Mouse (Mus musculus): ENCODE data around the gene 4930544D05Rik. TPM values are rescaled to one million over a fixed set of nuclear protein-coding genes. Genes with fewer than 3 reads are reported as not detected.

The 4930544D05Rik gene
- polyA plus RNA-seq, 1 experiment from 2014 or later, result not detected

DNA sequence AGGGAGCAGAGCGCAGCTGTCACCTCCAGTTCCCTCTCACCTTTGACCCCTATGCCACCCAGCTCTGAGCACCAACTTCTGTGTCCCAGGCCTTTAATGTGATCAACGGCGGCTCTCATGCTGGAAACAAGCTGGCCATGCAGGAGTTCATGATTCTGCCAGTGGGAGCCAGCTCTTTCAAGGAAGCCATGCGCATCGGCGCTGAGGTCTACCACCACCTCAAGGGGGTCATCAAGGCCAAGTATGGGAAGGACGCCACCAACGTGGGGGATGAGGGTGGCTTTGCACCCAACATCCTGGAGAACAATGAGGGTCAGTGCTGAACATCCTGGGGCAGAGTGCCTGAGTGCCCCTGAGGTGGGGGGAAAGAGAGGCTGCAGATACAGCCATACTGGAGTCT, 44.9 kb downstream of the 4930544D05Rik start:
- Histone ChIP-seq H3K4me3 (ENCODE audit: low read length) (no peak overlapping the region), H3K4me1 (ENCODE audit: control insufficient read depth, insufficient read depth, low read length) (peaks cover 24% of the 10 kb centered on the region), H3K9me3 (replicated peaks; ENCODE audit: control insufficient read depth, low read length) (no peaks in the 10 kb centered on the region), H3K4me2 (ENCODE audit: low read depth, low read length) (no peak overlapping the region), H3K27me3 (ENCODE audit: control insufficient read depth, insufficient read depth, low read length) (no peaks in the 10 kb centered on the region), H3K36me3 (ENCODE audit: control insufficient read depth, insufficient read depth) (peaks cover 34% of the 10 kb centered on the region), H3K9ac (ENCODE audit: low read length) (no peak overlapping the region), H3K27ac (ENCODE audit: low read length) (no peak overlapping the region)
- ATAC-seq (replicated peaks; ENCODE audit: extremely low read depth, insufficient read depth, low FRiP score), result no peak
- 87% methylated on average over 8 of the region's 8 CpGs for WGBS

DNA sequence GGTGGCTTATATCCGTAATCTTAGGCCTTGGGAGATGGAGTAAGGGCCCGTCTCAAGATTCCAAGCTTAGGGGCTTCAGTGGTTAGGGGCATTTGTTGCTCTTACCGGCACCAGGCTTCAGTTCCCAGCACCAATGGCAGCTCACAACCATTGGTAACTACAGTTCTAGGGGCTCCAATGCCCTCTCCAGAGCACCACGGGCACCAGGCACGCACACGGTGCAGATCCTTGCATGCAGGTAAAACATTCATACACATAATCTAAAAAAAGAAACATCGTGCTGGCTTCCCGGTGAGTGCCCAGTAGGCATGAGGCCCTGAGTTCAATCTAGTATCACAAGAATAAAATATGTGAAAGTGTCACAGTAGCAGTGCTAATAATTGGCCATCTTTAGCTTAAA, 47.5 kb downstream of the 4930544D05Rik start:
- H3K4me2 ChIP-seq (ENCODE audit: low read depth, low read length), result no peak overlapping the region
- no peak overlapping the region for H3K4me3 ChIP-seq (ENCODE audit: low read length)
- H3K9me3 ChIP-seq (replicated peaks; ENCODE audit: control insufficient read depth, low read length), result no peaks in the 10 kb centered on the region
- peak overlapping the region; percentile 33 for H3K27ac ChIP-seq (ENCODE audit: low read length)
- no peak overlapping the region for H3K9ac ChIP-seq (ENCODE audit: low read length)
- ATAC-seq (replicated peaks; ENCODE audit: extremely low read depth, insufficient read depth, low FRiP score), result no peak
- WGBS, result 68% methylated on average over 8 of the region's 8 CpGs
- H3K27me3 ChIP-seq (ENCODE audit: control insufficient read depth, insufficient read depth, low read length), result no peaks in the 10 kb centered on the region
- H3K36me3 ChIP-seq (ENCODE audit: control insufficient read depth, insufficient read depth), result peaks cover 42% of the 10 kb centered on the region
- peaks cover 30% of the 10 kb centered on the region for H3K4me1 ChIP-seq (ENCODE audit: control insufficient read depth, insufficient read depth, low read length)

DNA sequence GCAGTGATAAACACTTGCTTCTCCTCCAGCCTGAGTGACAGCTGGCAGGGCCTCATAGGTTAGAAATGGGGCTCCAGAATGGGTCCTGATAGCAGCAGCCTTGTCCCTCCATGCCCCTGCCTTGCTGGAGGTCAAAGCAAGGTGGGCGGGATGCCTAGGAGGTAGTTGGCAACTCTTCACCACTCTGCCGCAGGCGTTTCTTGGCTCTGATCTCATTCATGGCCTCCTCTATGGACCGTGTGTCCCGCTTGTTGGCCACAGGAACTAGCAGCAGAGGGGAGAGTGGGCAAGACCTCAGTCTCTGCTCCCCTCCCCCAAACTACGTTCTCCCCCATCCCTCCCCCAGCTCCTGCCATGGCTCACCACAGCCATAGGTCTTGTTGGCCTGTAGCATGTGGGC, 48.3 kb downstream of the 4930544D05Rik start:
- Histone ChIP-seq H3K27ac (ENCODE audit: low read length) (peak overlapping the region; percentile 30), H3K4me2 (ENCODE audit: low read depth, low read length) (no peak overlapping the region), H3K4me3 (ENCODE audit: low read length) (no peak overlapping the region), H3K4me1 (ENCODE audit: control insufficient read depth, insufficient read depth, low read length) (peaks cover 24% of the 10 kb centered on the region), H3K27me3 (ENCODE audit: control insufficient read depth, insufficient read depth, low read length) (no peaks in the 10 kb centered on the region), H3K36me3 (ENCODE audit: control insufficient read depth, insufficient read depth) (peaks cover 42% of the 10 kb centered on the region), H3K9ac (ENCODE audit: low read length) (no peak overlapping the region), H3K9me3 (replicated peaks; ENCODE audit: control insufficient read depth, low read length) (no peaks in the 10 kb centered on the region)
- WGBS, result 82% methylated on average over 6 of the region's 6 CpGs
- ATAC-seq (replicated peaks; ENCODE audit: extremely low read depth, insufficient read depth, low FRiP score), result no peak

DNA sequence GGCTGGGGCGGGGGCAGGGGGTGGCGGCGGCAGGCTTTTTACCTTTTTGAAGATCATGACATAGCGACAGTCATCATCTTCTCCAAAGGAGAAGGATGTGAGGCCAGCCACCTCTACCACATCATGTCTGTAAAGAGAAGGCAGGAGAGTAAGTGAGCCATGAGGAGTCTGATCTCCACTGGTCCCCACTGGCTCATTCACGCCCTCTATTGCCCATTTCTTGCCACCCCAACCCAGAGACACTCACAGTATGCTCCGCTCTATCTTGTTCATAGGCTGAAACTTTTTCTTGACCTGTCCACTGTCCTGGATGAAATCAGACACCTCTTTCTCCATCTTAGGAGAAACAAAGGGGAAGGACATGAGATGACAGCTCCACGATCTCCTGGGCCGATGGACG, 49.1 kb downstream of the 4930544D05Rik start:
- ATAC-seq (replicated peaks; ENCODE audit: extremely low read depth, insufficient read depth, low FRiP score), result no peak
- Histone ChIP-seq H3K27me3 (ENCODE audit: control insufficient read depth, insufficient read depth, low read length) (no peaks in the 10 kb centered on the region), H3K36me3 (ENCODE audit: control insufficient read depth, insufficient read depth) (peaks cover 39% of the 10 kb centered on the region), H3K4me3 (ENCODE audit: low read length) (no peak overlapping the region), H3K4me2 (ENCODE audit: low read depth, low read length) (no peak overlapping the region), H3K9me3 (replicated peaks; ENCODE audit: control insufficient read depth, low read length) (no peaks in the 10 kb centered on the region), H3K9ac (ENCODE audit: low read length) (no peak overlapping the region), H3K4me1 (ENCODE audit: control insufficient read depth, insufficient read depth, low read length) (peaks cover 18% of the 10 kb centered on the region), H3K27ac (ENCODE audit: low read length) (no peak overlapping the region)
- WGBS, result 91% methylated on average over 9 of the region's 9 CpGs

Other genes with a start within 250 kb of the 4930544D05Rik start
- 22.1 and 22.5 TPM in 2 replicates for gene Pelp1, start 205.8 kb upstream of the 4930544D05Rik start, polyA plus RNA-seq (2015; fragmentation: Nextera tagmentation; extraction: Ambion mirVana)
- gene Arrb2, start 183.2 kb upstream of the 4930544D05Rik start, polyA plus RNA-seq (2015; fragmentation: Nextera tagmentation; extraction: Ambion mirVana), result 9.5 and 11.7 TPM in 2 replicates
- 25.2 and 27.8 TPM in 2 replicates for gene Med11, start 163.9 kb upstream of the 4930544D05Rik start, polyA plus RNA-seq (2015; fragmentation: Nextera tagmentation; extraction: Ambion mirVana)
- 1.5 and 1.7 TPM in 2 replicates for gene Zmynd15, start 156.4 kb upstream of the 4930544D05Rik start, polyA plus RNA-seq (2015; fragmentation: Nextera tagmentation; extraction: Ambion mirVana)
- 10.2 and 10.9 TPM in 2 replicates for gene Cxcl16, start 155.9 kb upstream of the 4930544D05Rik start, polyA plus RNA-seq (2015; fragmentation: Nextera tagmentation; extraction: Ambion mirVana)
- gene Tm4sf5, start 110.6 kb upstream of the 4930544D05Rik start, polyA plus RNA-seq (2015; fragmentation: Nextera tagmentation; extraction: Ambion mirVana), result 5.2 and 5.6 TPM in 2 replicates
- 0.31 and 1.3 TPM in 2 replicates for gene Vmo1, start 101.2 kb upstream of the 4930544D05Rik start, polyA plus RNA-seq (2015; fragmentation: Nextera tagmentation; extraction: Ambion mirVana)
- 0.16 and 0.37 TPM in 2 replicates for gene Gltpd2, start 96.7 kb upstream of the 4930544D05Rik start, polyA plus RNA-seq (2015; fragmentation: Nextera tagmentation; extraction: Ambion mirVana)
- gene Psmb6, start 90.5 kb upstream of the 4930544D05Rik start, polyA plus RNA-seq (2015; fragmentation: Nextera tagmentation; extraction: Ambion mirVana), result 607 and 623 TPM in 2 replicates
- gene Gm40193, start 82.9 kb upstream of the 4930544D05Rik start, polyA plus RNA-seq (2015; fragmentation: Nextera tagmentation; extraction: Ambion mirVana), result not detected in 2 replicates
- gene Pld2, start 75.8 kb upstream of the 4930544D05Rik start, polyA plus RNA-seq (2015; fragmentation: Nextera tagmentation; extraction: Ambion mirVana), result 9.1 and 12.0 TPM in 2 replicates
- gene Mink1, start 53.0 kb upstream of the 4930544D05Rik start, polyA plus RNA-seq (2015; fragmentation: Nextera tagmentation; extraction: Ambion mirVana), result 9.8 and 10.3 TPM in 2 replicates
- gene Chrne, start 3.4 kb downstream of the 4930544D05Rik start, polyA plus RNA-seq (2015; fragmentation: Nextera tagmentation; extraction: Ambion mirVana), result not detected in 2 replicates
- gene Gp1ba, start 23.3 kb downstream of the 4930544D05Rik start, polyA plus RNA-seq (2015; fragmentation: Nextera tagmentation; extraction: Ambion mirVana), result 0.34 and 0.38 TPM in 2 replicates
- gene Rnf167, start 31.4 kb downstream of the 4930544D05Rik start, polyA plus RNA-seq (2015; fragmentation: Nextera tagmentation; extraction: Ambion mirVana), result 80.3 and 80.9 TPM in 2 replicates
- 346 and 351 TPM in 2 replicates for gene Slc25a11, start 31.6 kb downstream of the 4930544D05Rik start, polyA plus RNA-seq (2015; fragmentation: Nextera tagmentation; extraction: Ambion mirVana)
- gene Pfn1, start 38.8 kb downstream of the 4930544D05Rik start, polyA plus RNA-seq (2015; fragmentation: Nextera tagmentation; extraction: Ambion mirVana), result 1,225 and 1,312 TPM in 2 replicates
- 578 and 593 TPM in 2 replicates for gene Eno3, start 41.4 kb downstream of the 4930544D05Rik start, polyA plus RNA-seq (2015; fragmentation: Nextera tagmentation; extraction: Ambion mirVana)
- 186 and 191 TPM in 2 replicates for gene Spag7, start 53.6 kb downstream of the 4930544D05Rik start, polyA plus RNA-seq (2015; fragmentation: Nextera tagmentation; extraction: Ambion mirVana)
- 15.0 and 15.6 TPM in 2 replicates for gene Camta2, start 72.3 kb downstream of the 4930544D05Rik start, polyA plus RNA-seq (2015; fragmentation: Nextera tagmentation; extraction: Ambion mirVana)
- 1.2 and 1.4 TPM in 2 replicates for gene Inca1, start 84.3 kb downstream of the 4930544D05Rik start, polyA plus RNA-seq (2015; fragmentation: Nextera tagmentation; extraction: Ambion mirVana)
- 5.1 and 5.2 TPM in 2 replicates for gene Kif1c, start 84.7 kb downstream of the 4930544D05Rik start, polyA plus RNA-seq (2015; fragmentation: Nextera tagmentation; extraction: Ambion mirVana)
- 10.0 and 10.5 TPM in 2 replicates for gene Zfp3, start 148.4 kb downstream of the 4930544D05Rik start, polyA plus RNA-seq (2015; fragmentation: Nextera tagmentation; extraction: Ambion mirVana)
- gene Scimp, start 196.7 kb downstream of the 4930544D05Rik start, polyA plus RNA-seq (2015; fragmentation: Nextera tagmentation; extraction: Ambion mirVana), result 0.32 and 0.70 TPM in 2 replicates
- gene Rabep1, start 228.9 kb downstream of the 4930544D05Rik start, polyA plus RNA-seq (2015; fragmentation: Nextera tagmentation; extraction: Ambion mirVana), result 26.8 and 28.7 TPM in 2 replicates

Data from heart, embryonic 16.5 days (tissue).